Mouse (Mus musculus): ENCODE measurements around the gene Ubp1. TPM values are rescaled to one million over a fixed set of nuclear protein-coding genes. Genes with fewer than 3 reads are reported as not detected.

Ubp1 gene
- polyA plus RNA-seq (2012; rRNA removed), result 12.5 and 15.3 TPM in 2 replicates

DNA sequence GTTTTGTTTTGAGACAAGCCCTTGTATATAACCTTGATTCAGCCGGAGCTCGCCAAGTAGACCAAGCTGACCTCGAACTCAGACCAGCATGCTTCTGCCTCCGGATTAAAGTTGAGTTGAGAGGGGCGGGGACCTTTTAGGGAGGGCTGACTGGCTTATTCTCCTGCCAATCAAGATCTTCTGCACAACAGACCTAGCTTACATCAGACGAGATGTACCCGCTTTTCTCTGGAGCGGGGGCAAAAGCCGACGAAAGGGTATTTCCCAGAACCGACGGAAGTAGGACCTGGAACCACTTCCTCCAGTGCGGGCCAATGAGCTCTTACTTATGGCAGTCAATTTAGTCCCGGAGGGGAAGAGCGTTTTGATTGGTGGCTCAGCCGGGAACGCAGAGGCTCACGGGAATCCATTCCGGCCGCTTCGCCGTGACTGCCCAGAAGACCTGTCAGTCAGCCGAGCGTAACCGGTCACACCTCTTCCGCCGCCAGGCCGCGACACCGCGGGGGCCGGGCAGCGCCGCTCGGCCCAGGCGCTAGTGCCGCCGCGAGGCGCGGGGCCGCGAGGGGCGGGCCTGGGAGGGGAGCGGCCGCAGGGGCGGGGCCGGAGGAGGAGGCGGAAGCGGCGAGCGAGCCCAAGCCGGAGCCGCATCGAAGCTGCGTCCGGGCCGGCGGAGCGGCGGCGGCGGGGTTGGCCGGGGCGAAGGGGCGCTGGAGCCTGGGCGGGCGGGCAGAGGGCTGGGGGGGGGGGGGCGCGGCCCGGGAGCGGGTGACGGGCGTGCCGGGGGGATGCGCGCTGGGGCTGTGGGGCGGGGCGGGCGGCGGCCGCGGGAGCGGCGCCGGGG lies at the start of gene Ubp1:
Ubp1 (plus strand) TSS at position 401 of the 841 bp plus-strand sequence.

Other genes with a start within 250 kb of the Ubp1 start
- 112 and 163 TPM in 2 replicates for gene Pdcd6ip, start 222.7 kb upstream of the Ubp1 start, polyA plus RNA-seq (2012; rRNA removed)
- gene Clasp2, start 189.5 kb upstream of the Ubp1 start, polyA plus RNA-seq (2012; rRNA removed), result 1.2 and 1.3 TPM in 2 replicates
- gene Fbxl2, start 115.3 kb downstream of the Ubp1 start, polyA plus RNA-seq (2012; rRNA removed), result 0.86 and 1.9 TPM in 2 replicates
- 0.11 TPM in 1 of 2 replicates, not detected in the other for gene Susd5, start 126.2 kb downstream of the Ubp1 start, polyA plus RNA-seq (2012; rRNA removed)